Mouse (Mus musculus): ENCODE results near the gene Arpc4. TPM values are rescaled to one million over a fixed set of nuclear protein-coding genes. Genes with fewer than 3 reads are reported as not detected.

Gene Arpc4
- polyA plus RNA-seq, 1 experiment from 2014 or later = 398 TPM

Small RNA genes within 50 kb of the gene (microRNA-seq; reads per million reads assigned to microRNA genes)
- gene Gm24387 = not detected

Other genes starting within 250 kb of the Arpc4 start
- gene Lhfpl4, start 182.7 kb upstream of the Arpc4 start, polyA plus RNA-seq (2015; fragmentation: Nextera tagmentation; extraction: Ambion mirVana) = 0.54 and 0.89 TPM in 2 replicates
- 35.4 and 36.5 TPM in 2 replicates for gene Mtmr14, start 140.3 kb upstream of the Arpc4 start, polyA plus RNA-seq (2015; fragmentation: Nextera tagmentation; extraction: Ambion mirVana)
- 0.10 TPM in 1 of 2 replicates, not detected in the other for gene Cpne9, start 95.8 kb upstream of the Arpc4 start, polyA plus RNA-seq (2015; fragmentation: Nextera tagmentation; extraction: Ambion mirVana)
- gene Brpf1, start 71.0 kb upstream of the Arpc4 start, polyA plus RNA-seq (2015; fragmentation: Nextera tagmentation; extraction: Ambion mirVana) = 16.6 and 19.1 TPM in 2 replicates
- 16.1 and 17.6 TPM in 2 replicates for gene Ogg1, start 51.1 kb upstream of the Arpc4 start, polyA plus RNA-seq (2015; fragmentation: Nextera tagmentation; extraction: Ambion mirVana)
- gene Camk1, start 34.1 kb upstream of the Arpc4 start, polyA plus RNA-seq (2015; fragmentation: Nextera tagmentation; extraction: Ambion mirVana) = 105 and 109 TPM in 2 replicates
- gene Tada3, start 232 bp upstream of the Arpc4 start, polyA plus RNA-seq (2015; fragmentation: Nextera tagmentation; extraction: Ambion mirVana) = 52.6 and 54.3 TPM in 2 replicates
- gene Ttll3, start 11.1 kb downstream of the Arpc4 start, polyA plus RNA-seq (2015; fragmentation: Nextera tagmentation; extraction: Ambion mirVana) = 4.8 and 7.3 TPM in 2 replicates
- 18.0 and 21.5 TPM in 2 replicates for gene Rpusd3, start 41.2 kb downstream of the Arpc4 start, polyA plus RNA-seq (2015; fragmentation: Nextera tagmentation; extraction: Ambion mirVana)
- 0.49 TPM in 1 of 2 replicates, not detected in the other for gene Cidec, start 57.6 kb downstream of the Arpc4 start, polyA plus RNA-seq (2015; fragmentation: Nextera tagmentation; extraction: Ambion mirVana)
- gene Jagn1, start 64.5 kb downstream of the Arpc4 start, polyA plus RNA-seq (2015; fragmentation: Nextera tagmentation; extraction: Ambion mirVana) = 72.7 and 74.0 TPM in 2 replicates
- 25.8 and 28.2 TPM in 2 replicates for gene Il17re, start 80.4 kb downstream of the Arpc4 start, polyA plus RNA-seq (2015; fragmentation: Nextera tagmentation; extraction: Ambion mirVana)
- gene Il17rc, start 93.3 kb downstream of the Arpc4 start, polyA plus RNA-seq (2015; fragmentation: Nextera tagmentation; extraction: Ambion mirVana) = 26.7 and 28.3 TPM in 2 replicates
- gene Creld1, start 105.2 kb downstream of the Arpc4 start, polyA plus RNA-seq (2015; fragmentation: Nextera tagmentation; extraction: Ambion mirVana) = 32.5 and 37.7 TPM in 2 replicates
- gene Prrt3, start 123.8 kb downstream of the Arpc4 start, polyA plus RNA-seq (2015; fragmentation: Nextera tagmentation; extraction: Ambion mirVana) = 0.11 and 0.19 TPM in 2 replicates
- 108 and 110 TPM in 2 replicates for gene Emc3, start 153.5 kb downstream of the Arpc4 start, polyA plus RNA-seq (2015; fragmentation: Nextera tagmentation; extraction: Ambion mirVana)
- gene Fancd2, start 153.6 kb downstream of the Arpc4 start, polyA plus RNA-seq (2015; fragmentation: Nextera tagmentation; extraction: Ambion mirVana) = 12.9 and 13.0 TPM in 2 replicates
- gene Fancd2os, start 222.6 kb downstream of the Arpc4 start, polyA plus RNA-seq (2015; fragmentation: Nextera tagmentation; extraction: Ambion mirVana) = 0.15 and 0.21 TPM in 2 replicates
- gene Brk1, start 226.7 kb downstream of the Arpc4 start, polyA plus RNA-seq (2015; fragmentation: Nextera tagmentation; extraction: Ambion mirVana) = 218 and 226 TPM in 2 replicates
- gene Vhl, start 245.8 kb downstream of the Arpc4 start, polyA plus RNA-seq (2015; fragmentation: Nextera tagmentation; extraction: Ambion mirVana) = 36.1 and 38.7 TPM in 2 replicates